In the genomic region with DNA sequence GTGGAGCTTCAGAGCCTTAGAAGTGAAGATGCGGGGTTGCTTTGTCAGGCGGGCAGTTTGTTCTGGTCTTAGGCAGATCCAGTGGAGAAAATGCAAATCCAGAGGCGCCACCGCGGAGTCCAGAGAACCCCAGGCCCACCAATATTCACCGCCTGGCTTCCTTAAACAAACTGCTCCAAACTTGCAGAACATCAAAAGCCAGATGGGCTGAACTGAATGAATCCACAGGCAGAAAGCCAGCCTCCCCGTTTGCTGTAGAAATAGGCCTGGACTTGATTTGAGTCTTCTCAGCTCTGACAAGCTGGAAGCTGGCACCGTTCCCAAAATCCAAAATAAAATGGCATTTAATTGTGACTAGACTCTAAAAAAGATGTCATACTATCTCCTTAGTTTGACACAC, we compare ENCODE assay signal across 7 mouse cellular contexts. TPM values are rescaled to one million over a fixed set of nuclear protein-coding genes. Genes with fewer than 3 reads are reported as not detected.
A peak's percentile ranks its signal among the peaks of the same experiment; 100 is the strongest.
DNase-seq lines count a peak whose midpoint lies in the region; ATAC-seq and TF ChIP-seq lines count a peak whose summit lies in the region.

No protein-coding gene starts in this region.

- no peaks in the 10 kb centered on the region for H3K27me3 ChIP-seq in lung, embryonic 15.5 days
- H3K27me3 ChIP-seq in embryonic facial prominence, embryonic 10.5 days (replicated peaks; ENCODE audit: low read depth, poor library complexity, severe bottlenecking) = no peaks in the 10 kb centered on the region; the same call in 1 of the 2 replicates

- peak; percentile 47; the same call in 1 of the 2 replicates for ATAC-seq in lung, embryonic 15.5 days (ENCODE audit: borderline replicate concordance, extremely low read depth, low FRiP score, low TSS enrichment)
- ATAC-seq in megakaryocyte progenitor cell, adult 5-6 weeks (replicated peaks; ENCODE audit: poor library complexity) = no peak
- no peak for ATAC-seq in erythroid progenitor cell, adult 5-6 weeks (replicated peaks; ENCODE audit: low FRiP score, poor library complexity, severe bottlenecking)

- no peak for TF ChIP-seq POLR2A in lung, adult 2 months (IDR thresholded peaks at IDR 0.05; ENCODE audit: borderline replicate concordance, extremely low read depth, low read depth, low read length)

- H3K9ac ChIP-seq in lung, embryonic 15.5 days = no peak overlapping the region

- no peak for DNase-seq in lung, adult 2 months
- no peak for DNase-seq in embryonic facial prominence, embryonic 10.5 days (ENCODE audit: low spot score)
- peak; percentile 54 to 69 for DNase-seq in heart, postnatal 10 days
- DNase-seq in left cerebral cortex, postnatal 36 days (ENCODE audit: low spot score in 2 of 2) = peak; percentile 66 to 74

- H3K4me1 ChIP-seq in lung, embryonic 15.5 days = peaks cover 55% of the 10 kb centered on the region
- H3K4me1 ChIP-seq in lung, adult 2 months (ENCODE audit: control insufficient read depth, insufficient read depth, low read length) = peaks cover 20% of the 10 kb centered on the region
- H3K4me1 ChIP-seq in embryonic facial prominence, embryonic 10.5 days = peaks cover 82% of the 10 kb centered on the region

- H3K9me3 ChIP-seq in lung, embryonic 15.5 days = no peaks in the 10 kb centered on the region
- no peaks in the 10 kb centered on the region for H3K9me3 ChIP-seq in embryonic facial prominence, embryonic 10.5 days

- peak overlapping the region; percentile 53 for H3K27ac ChIP-seq in lung, embryonic 15.5 days
- H3K27ac ChIP-seq in embryonic facial prominence, embryonic 10.5 days (replicated peaks) = peak overlapping the region; percentile 57; the same call in 1 of the 2 replicates

- H3K36me3 ChIP-seq in lung, embryonic 15.5 days = no peaks in the 10 kb centered on the region
- H3K36me3 ChIP-seq in embryonic facial prominence, embryonic 10.5 days (replicated peaks) = peaks cover 51% of the 10 kb centered on the region

- H3K4me3 ChIP-seq in lung, embryonic 15.5 days = no peak overlapping the region
- no peak overlapping the region for H3K4me3 ChIP-seq in lung, adult 2 months (replicated peaks; ENCODE audit: extremely low read depth, low read depth, low read length)
- no peak overlapping the region for H3K4me3 ChIP-seq in embryonic facial prominence, embryonic 10.5 days

- H3K4me2 ChIP-seq in lung, embryonic 15.5 days = no peak overlapping the region

- WGBS in lung, embryonic 15.5 days = 38% methylated on average over 8 of the region's 8 CpGs
- 48% methylated on average over 8 of the region's 8 CpGs for WGBS in lung, adult 2 months
- WGBS in embryonic facial prominence, embryonic 10.5 days = 66% methylated on average over 8 of the region's 8 CpGs

- no peak for TF ChIP-seq CTCF in lung, adult 2 months (IDR thresholded peaks at IDR 0.05; ENCODE audit: insufficient read depth, low read length)

- intact Hi-C loops in heart, postnatal 10 days (cut with DNase I) = no loop called here
- intact Hi-C loops in left cerebral cortex, postnatal 36 days (cut with DNase I) = loop anchor here (10.0 kb wide), 2 partner anchors 415 to 1635 kb away; no protein-coding TSS in a partner anchor

RNA-seq across cellular contexts. Expression of a gene that starts 11.1 kb away (rescaled TPM):
- polyA plus RNA-seq in lung, embryonic 15.5 days (2015; fragmentation: Nextera tagmentation; extraction: Ambion mirVana) = 25.7 and 26.2 TPM in 2 replicates
- polyA plus RNA-seq in lung, adult 2 months (2012; rRNA removed) = 161 and 250 TPM in 2 replicates
- polyA plus RNA-seq in embryonic facial prominence, embryonic 10.5 days (2016; fragmentation: Nextera tagmentation; extraction: Ambion mirVana) = 32.2 and 33.7 TPM in 2 replicates
- 10 to 100 TPM; 44.6 to 49.7 TPM for total RNA-seq in heart, postnatal 10 days (2021)
- total RNA-seq in left cerebral cortex, postnatal 36 days (2021) = 10 to 100 TPM; 68.7 to 72.0 TPM
- 0.15 and 0.35 TPM in 2 replicates for total RNA-seq in megakaryocyte progenitor cell, adult 5-6 weeks (2015)
- 0.24 and 0.50 TPM in 2 replicates for total RNA-seq in megakaryocyte progenitor cell, adult 5-6 weeks (2017)
- not detected in 2 replicates for total RNA-seq in erythroid progenitor cell, adult 5-6 weeks (2015; ENCODE audit: low replicate concordance)
- total RNA-seq in erythroid progenitor cell, adult 5-6 weeks (2017; ENCODE audit: low replicate concordance) = 3.2 TPM in 1 of 2 replicates, not detected in the other

RNA-seq across cellular contexts. Expression of a gene that starts 40.4 kb away (rescaled TPM):
- 152 and 154 TPM in 2 replicates for polyA plus RNA-seq in lung, embryonic 15.5 days (2015; fragmentation: Nextera tagmentation; extraction: Ambion mirVana)
- 27.3 and 50.2 TPM in 2 replicates for polyA plus RNA-seq in lung, adult 2 months (2012; rRNA removed)
- polyA plus RNA-seq in embryonic facial prominence, embryonic 10.5 days (2016; fragmentation: Nextera tagmentation; extraction: Ambion mirVana) = 174 and 177 TPM in 2 replicates
- 10 to 100 TPM; 43.4 to 44.8 TPM for total RNA-seq in heart, postnatal 10 days (2021)
- total RNA-seq in left cerebral cortex, postnatal 36 days (2021) = 100 to 1,000 TPM in 1 of 2 experiments, 10 to 100 TPM in 1; 74.8 to 112 TPM
- 85.5 and 96.3 TPM in 2 replicates for total RNA-seq in megakaryocyte progenitor cell, adult 5-6 weeks (2015)
- 97.6 and 140 TPM in 2 replicates for total RNA-seq in megakaryocyte progenitor cell, adult 5-6 weeks (2017)
- 60.4 and 61.3 TPM in 2 replicates for total RNA-seq in erythroid progenitor cell, adult 5-6 weeks (2015; ENCODE audit: low replicate concordance)
- 81.1 and 100 TPM in 2 replicates for total RNA-seq in erythroid progenitor cell, adult 5-6 weeks (2017; ENCODE audit: low replicate concordance)

Comparison
In these comparisons a context has a peak if more than half of its experiments do, and no peak if none do; other contexts are left out.
1. DNase-seq: peak in heart, postnatal 10 days (2 of 2) and left cerebral cortex, postnatal 36 days (2 of 2); none in lung, adult 2 months (single experiment) and embryonic facial prominence, embryonic 10.5 days (single experiment).
2. RNA of a gene that starts 11.1 kb away (total RNA-seq): 68.7 to 72.0 TPM in left cerebral cortex, postnatal 36 days and 44.6 to 49.7 TPM in heart, postnatal 10 days; 0.15 to 0.50 TPM in megakaryocyte progenitor cell, adult 5-6 weeks and 3.2 TPM in erythroid progenitor cell, adult 5-6 weeks; every median in the first group is over 10 times any median in the second.